Mouse (Mus musculus) thymus, adult 2 months (tissue): ENCODE data around the gene Tnfaip2.

Source experiments
- CTCF ChIP-seq: fragments of 200-500 bp; IDR thresholded peaks from 2 replicates; pipeline ENCODE4 v1.5.1; 2012; ENCODE audit warnings: mild to moderate bottlenecking, control low read depth, low read length, moderate library complexity, borderline replicate concordance; ENCODE audit not compliant: control insufficient read depth, poor library complexity, insufficient read depth; ENCODE audit errors: extremely low read depth
- POLR2A ChIP-seq: fragments of 200-500 bp; IDR thresholded peaks from 2 replicates; pipeline ENCODE4 v1.6.1; 2012; ENCODE audit warnings: mild to moderate bottlenecking, low read length, control low read depth, moderate library complexity; ENCODE audit not compliant: control insufficient read depth, poor library complexity, insufficient read depth; ENCODE audit errors: extremely low read depth

- TF ChIP-seq CTCF = no peak
- no peak for TF ChIP-seq POLR2A
These were observed 8.1 kb downstream of the Tnfaip2 start for GRCm38 (mm10) chr12:111450359-111450758.
